Mouse (Mus musculus) fat pad, adult 2 months (tissue): ENCODE results near the gene Pet2.

Source experiments
- DNase-seq: peaks from one replicate; pipeline ENCODE4 v3.0.0-alpha.2; 2011; ENCODE audit warnings: low read depth, low spot score; ENCODE audit errors: extremely low read depth

Pet2 gene

DNA sequence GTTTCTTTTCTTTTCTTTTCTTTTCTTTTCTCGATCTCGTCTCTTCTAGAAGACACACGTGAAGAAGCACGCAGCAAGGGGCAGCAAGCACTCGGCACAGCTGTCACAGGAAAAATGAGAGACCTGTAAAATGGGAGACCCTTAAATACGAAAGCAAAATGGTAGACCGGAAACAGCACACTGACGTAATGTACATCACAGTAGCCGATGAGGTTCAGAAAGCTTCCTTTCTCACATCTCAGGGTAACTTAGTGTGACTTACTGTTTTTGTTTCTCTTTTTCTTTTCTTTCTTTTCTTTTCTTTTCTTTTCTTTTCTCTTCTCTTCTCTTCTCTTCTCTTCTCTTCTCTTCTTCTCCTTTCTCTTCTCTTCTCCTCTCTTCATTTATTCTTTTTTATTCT lies at the start of gene Pet2:
Pet2 (minus strand) TSS at position 101 of the 400 bp plus-strand sequence.
- DNase-seq: no peak
